Mouse (Mus musculus): ENCODE measurements at regions not wholly inside any gene's neighbourhood (a gene's known extent, or its start where the extent isn't known, plus 50 kb on each side); places are given as distances from the start of the nearest gene placed in this dataset.

- no peak for DNase-seq (ENCODE audit: extremely low spot score, low spot score)
These were observed 205.7 kb upstream of the Hhip start for GRCm38 (mm10) chr8:80263468-80263945.

- no peak for DNase-seq (ENCODE audit: extremely low spot score, low spot score)
These were observed 205.1 kb upstream of the Hhip start for GRCm38 (mm10) chr8:80262911-80263310.

DNA sequence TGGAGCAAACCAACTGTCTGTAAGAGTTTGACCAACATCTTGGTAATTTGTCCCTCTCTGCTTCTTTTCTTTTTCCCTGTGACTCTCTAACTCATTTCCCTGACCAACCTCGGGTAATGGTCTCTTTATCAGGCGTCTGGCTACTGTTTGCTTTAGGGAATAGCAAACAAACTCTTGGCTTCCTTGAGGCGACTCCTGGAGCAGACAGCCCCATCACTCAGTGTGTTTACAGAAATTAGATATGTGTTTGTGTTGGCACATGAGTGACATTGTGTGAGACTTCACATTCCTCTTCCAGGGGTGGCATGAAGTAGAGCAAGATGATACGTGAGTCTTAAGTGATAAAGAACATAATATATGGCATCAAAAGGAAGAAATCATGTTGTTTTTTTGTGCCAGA lies 195.7 kb upstream of the Hhip start:
- no peak for DNase-seq (ENCODE audit: extremely low spot score, low spot score)

GRCm38 (mm10) chr8:80251595-80251994 lies 193.8 kb upstream of the Hhip start:
- DNase-seq (ENCODE audit: extremely low spot score, low spot score), result no peak

GRCm38 (mm10) chr8:80250305-80251161 lies 192.7 kb upstream of the Hhip start:
- no peak for DNase-seq (ENCODE audit: extremely low spot score, low spot score)

DNA sequence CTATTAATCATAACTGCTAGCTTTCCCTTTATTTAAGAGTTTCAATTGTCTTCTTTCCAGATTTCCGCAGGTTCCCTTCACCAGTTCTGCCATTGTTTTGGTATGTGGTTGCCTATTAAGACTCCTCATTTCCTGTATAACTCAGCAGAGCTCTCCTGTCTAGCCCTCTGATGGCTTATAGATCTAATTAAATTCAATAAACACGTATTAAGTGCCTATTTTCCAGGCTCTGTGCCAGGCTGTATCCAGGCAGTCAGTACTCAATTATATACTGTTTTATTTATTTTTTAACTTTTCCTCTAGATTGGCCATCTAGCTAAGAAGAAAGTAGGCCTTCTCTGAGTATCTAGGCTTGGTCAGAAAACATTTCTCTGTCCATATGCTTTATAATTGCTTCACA lies 192.0 kb upstream of the Hhip start:
- DNase-seq (ENCODE audit: extremely low spot score, low spot score), result no peak

GRCm38 (mm10) chr8:80239879-80240278 lies 182.1 kb upstream of the Hhip start:
- DNase-seq (ENCODE audit: extremely low spot score, low spot score), result no peak

DNA sequence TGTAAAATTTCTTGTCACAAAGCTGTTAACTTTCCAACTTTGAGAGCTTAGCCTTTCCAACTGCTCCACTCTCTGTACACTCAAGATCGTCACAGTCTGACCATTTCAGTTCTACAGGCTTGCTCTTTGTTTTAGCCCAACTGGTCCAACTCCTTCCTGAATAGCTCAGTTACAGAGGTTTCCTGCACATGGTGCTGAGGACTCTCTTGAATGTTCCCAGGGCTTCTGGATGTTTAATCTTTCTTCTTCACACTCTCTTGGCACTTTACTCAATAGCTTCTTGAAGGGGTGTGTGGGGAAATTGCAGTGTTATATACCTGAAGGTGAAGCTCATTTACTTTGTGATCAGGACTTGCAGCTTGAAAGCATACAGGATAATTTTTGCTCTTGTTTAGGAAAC lies 152.6 kb upstream of the Hhip start:
- no peak for DNase-seq (ENCODE audit: extremely low spot score, low spot score)

DNA sequence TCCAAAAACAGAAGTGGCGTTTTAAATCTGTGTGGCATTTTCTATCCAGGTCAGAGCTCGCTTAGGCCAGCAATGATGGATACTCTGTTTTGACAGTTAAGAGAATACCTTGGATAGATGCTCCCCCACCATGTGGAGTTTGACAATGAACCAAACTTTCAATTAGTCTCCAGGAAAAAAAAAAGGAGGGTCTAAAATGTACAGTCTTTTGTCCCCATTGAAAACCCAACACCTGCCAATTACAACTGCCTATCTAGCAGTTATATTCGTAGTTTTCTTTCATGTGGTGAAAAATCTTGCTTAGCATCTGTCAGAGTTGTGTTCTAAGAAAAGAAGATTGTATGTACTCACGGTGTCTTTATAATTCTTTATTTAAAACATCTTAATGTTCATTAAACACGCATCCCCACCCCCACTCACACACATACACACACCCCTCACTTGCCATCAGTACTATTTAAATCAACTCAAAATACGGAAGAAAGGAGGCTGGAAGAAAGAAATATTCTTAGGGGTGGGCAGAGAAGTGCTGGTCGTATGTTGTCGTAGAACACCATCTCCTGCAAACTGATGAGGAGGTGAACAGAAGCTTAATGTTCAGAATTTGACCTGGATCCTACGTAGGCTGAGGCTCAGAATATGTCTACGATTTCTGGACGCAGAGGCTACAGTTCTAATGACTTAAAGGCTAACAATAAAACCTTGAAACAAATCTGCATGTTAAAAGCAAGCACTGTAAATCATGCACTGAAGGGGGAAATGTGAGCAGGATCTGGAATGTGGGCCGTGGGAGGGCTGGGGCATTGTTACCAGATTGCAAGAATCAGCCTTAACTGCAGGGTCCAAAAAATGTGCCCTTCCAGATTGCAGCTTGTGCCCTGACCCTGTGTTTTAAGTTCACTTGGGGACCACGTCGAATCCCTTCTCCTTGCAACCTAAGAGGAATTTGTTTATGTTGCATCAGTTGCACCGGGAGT lies 147.2 kb upstream of the Hhip start:
- peak; percentile 33 for DNase-seq (ENCODE audit: extremely low spot score, low spot score)

DNA sequence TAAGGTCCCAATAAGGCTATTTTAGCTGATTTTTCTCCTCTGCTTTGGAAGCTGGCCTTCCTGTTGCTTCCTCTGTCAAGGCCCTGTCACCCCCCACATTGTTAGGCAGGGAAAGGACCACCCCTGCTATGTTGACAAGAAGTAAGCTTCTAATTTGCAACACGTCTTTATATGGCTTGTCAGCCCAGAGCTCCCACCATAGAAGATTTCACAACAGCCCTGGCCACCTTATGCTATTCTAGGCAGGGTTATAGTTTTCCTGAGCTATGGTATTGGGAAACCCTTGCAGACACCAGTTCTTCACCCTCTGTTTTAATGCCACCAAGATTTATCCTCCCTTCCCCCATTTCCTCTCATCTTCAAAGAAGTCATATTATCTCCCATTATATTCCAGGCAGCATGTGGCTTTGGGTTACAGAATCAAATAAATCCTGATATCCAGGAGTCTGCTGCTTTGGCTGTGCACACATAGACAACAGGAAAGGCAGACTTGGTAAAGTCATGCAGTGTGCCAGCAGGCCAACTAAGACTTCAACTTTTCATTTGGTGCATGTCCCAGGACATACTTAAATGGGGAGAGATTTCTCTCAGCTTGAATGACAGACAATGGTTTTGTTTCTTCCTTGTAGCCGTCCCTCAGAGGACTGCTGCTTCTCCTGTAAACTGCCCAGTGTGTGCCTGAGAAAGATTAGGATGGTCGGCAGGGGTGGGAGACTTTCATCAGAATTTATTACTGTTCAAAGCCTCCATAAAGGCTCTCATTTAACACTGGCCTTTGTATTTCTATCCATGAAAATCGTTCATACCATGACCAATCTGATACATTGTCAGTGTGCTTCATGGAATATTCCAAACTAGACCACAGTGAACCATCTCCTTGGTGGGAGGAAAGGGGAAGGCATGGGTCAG lies 146.2 kb upstream of the Hhip start:
- DNase-seq (ENCODE audit: extremely low spot score, low spot score), result no peak

GRCm38 (mm10) chr8:80197680-80198079 lies 139.9 kb upstream of the Hhip start:
- no peak for DNase-seq (ENCODE audit: extremely low spot score, low spot score)

DNA sequence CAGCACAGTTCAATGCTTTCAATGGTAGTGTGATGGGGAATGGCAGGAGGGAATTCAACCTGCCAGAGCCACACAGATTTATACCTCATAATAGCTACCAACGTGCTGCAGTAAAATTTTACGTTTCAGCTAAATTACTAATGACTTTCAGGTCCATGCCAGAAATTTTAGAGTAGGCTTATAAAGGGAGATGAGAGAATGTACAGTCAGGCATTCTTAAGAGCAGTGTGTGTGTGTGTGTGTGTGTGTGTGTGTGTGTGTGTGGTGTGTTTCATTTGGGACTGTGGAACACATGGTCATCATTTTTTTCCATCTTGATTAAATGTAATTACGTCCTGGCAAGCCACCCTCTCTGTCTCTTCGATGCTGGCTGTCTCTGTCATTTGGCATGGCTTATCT lies 132.7 kb upstream of the Hhip start:
- no peak for DNase-seq (ENCODE audit: extremely low spot score, low spot score)

GRCm38 (mm10) chr8:80189797-80190509 lies 132.1 kb upstream of the Hhip start:
- DNase-seq (ENCODE audit: extremely low spot score, low spot score), result no peak

GRCm38 (mm10) chr8:80185286-80185685 lies 127.5 kb upstream of the Hhip start:
- no peak for DNase-seq (ENCODE audit: extremely low spot score, low spot score)

DNA sequence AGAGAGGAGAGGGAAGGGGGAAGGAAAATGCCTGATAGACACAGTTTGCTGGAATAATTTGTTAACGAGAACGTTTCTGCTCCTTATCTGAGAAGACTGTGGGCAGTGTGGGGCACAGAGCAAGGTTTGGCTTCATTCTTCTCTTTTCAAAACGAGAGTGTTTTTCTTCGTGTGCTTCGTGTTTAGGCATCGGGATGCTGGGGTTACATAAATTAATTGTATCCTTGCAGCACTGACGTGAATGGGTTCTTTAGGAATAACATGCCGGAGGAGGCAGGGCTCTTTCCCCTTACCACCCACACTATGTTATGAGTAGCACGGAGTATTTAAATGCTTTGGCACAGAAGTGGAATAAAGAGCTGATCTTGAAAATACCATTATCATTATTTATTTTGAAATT lies 110.9 kb upstream of the Hhip start:
- DNase-seq (ENCODE audit: extremely low spot score, low spot score), result no peak

DNA sequence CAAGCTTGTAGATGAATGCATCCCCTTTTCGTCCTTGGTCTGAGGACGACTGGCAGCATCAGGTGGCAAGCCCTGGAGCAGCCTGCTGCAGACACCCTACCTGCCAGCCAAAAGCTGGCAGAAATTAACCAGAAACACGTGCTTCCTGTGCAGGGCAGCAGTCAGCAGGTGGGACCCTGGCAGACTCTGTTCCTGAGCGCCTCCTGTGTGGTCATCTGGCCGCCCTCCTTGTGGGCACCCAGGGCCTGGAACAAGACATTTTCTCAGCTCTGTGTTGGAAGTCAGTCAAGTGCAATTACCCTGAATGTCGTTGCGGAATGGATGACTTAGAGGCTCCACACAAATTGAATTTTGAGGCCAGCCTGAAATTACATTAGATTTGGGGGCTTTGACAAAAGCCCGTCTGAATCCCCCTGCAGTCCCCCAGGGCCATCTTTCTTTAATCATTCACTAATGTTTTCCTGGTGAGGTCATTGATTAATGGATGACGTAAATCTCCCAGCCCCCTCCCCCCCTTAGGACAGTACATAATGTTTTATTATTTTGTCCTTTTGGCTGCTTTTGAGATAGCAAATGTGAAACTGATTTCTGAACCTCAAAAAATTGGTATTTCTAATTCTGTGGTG lies 91.8 kb upstream of the Hhip start:
- peak; percentile 24 for DNase-seq (ENCODE audit: extremely low spot score, low spot score)

GRCm38 (mm10) chr8:80147929-80148328 lies 90.1 kb upstream of the Hhip start:
- DNase-seq (ENCODE audit: extremely low spot score, low spot score), result no peak

GRCm38 (mm10) chr8:80138481-80138880 lies 80.7 kb upstream of the Hhip start:
- DNase-seq (ENCODE audit: extremely low spot score, low spot score), result no peak

DNA sequence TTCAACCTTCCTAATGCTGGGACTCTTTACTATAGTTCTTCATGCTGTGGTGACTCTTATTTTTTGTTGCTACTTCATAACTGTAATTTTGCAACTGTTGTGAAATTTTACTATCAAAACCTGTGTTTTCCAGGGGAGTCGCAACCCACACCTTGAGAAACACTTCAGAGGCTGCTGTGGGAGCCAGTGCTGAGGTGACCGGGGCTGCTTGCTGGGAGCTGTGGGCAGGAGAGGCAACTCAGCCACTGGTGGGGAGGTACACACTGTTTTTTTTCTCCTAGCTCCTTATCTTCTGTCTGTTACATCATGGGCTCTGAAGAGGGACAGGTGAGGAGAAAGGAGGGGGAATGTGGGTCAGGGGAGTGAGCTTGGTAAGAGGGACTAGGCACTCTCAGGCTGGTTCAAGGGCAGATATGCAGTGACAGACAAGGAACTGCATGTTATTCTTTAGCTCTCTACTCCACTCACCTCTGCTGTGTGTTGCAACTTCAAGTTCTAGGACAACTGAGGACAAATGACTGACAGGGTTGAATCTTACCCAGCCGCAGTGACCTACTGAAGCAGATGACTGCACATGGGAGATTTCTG lies 62.7 kb upstream of the Hhip start:
- DNase-seq (ENCODE audit: extremely low spot score, low spot score), result no peak

DNA sequence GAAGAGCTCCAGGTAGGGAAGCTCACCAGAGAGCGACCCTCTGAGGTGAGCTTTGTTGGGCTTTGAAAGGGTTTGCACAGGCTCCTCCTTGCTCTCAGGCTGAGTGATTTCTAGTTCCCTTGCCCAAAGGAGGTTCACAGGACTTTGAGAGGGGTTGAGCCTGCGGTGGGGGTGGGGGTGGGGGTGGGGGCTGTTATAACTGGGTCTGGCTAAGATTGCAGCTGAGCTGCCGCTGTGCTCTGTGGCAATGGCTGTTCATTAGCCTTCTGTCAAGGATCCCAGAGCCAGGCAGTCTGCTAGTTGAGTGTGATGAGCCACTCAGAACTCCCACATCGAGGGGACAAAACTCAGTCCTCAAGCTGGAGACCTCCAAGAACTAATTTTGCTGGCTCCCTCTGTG lies 59.5 kb upstream of the Hhip start:
- no peak for DNase-seq (ENCODE audit: extremely low spot score, low spot score)
